Mouse (Mus musculus) erythroblast, embryonic 14.5 days (primary cell): Measurements from ENCODE around the gene Cnih2.

Experiments used
- GATA1 ChIP-seq: IDR thresholded peaks from 2 replicates; pipeline ENCODE4 v1.6.1; 2012; ENCODE audit warnings: low read length, inconsistent platforms, mixed read lengths
- TAL1 ChIP-seq: IDR thresholded peaks from 3 replicates; pipeline ENCODE4 v1.6.1; 2012; ENCODE audit warnings: low read length, inconsistent platforms, mixed read lengths

DNA sequence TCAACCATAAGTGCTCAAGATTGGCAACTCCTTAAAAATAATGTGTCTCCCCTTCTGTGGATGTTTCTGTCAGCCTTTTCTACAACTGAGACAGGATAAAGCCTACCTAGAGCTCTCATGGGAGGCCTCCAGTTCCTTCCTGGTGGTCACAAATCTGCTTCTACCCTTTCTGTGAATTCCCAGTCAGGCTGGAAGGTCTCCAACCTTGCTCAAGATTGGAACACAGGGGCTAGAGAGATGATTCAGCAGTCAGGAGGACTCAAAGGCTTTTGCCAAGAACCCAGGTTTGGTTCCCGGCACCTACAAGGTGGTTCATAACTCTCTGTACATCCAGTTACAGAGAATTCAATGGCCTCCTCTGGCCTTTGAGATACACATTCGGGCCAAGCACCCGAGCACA lies 24.9 kb upstream of the Cnih2 start:
- TF ChIP-seq GATA1: no peak
- TF ChIP-seq TAL1: no peak
